Mouse (Mus musculus): ENCODE results near the gene Plekhh3.
A peak's percentile ranks its signal among the peaks of the same experiment; 100 is the strongest.

Gene Plekhh3

DNA sequence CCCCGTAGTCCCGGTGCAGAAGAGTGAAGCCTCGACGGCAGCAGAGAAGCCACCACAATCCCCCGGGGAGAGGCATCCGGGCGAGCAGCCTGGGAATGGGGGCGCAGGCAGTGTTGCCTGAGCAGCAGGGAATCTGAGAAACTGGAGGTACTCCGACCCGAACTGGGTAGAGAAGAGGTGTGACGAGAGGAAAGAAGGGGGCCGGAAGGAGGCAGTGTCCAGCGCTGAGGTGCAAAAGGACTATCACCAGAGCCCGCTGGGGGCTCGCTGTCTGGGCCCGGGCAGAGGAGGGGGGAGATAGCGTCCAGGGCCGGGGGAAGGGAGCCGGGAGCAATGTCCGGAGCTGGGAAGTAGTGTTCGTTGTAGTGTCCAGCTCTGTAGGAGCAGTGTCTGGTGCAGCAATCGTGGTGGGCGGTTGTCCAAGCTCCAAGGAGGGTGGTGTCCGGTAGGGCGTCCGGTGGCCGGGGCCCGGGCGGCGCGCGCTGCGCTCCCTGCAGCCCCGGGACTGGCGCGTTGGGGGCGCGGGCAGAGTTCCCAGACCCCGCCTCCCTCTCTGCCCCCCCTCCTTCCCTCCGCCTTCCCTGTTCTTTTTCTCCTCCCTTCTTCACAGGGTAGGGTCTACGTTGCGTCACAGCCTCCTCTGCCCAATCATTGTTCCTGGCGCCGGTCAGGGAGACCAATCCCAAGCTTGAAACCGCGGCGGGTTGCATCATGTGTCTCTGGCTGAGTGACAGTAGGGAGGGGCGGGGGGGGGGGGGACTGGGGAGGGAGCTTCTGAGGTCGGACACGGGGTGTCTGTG is at the start of gene Plekhh3:
Plekhh3 (minus strand) TSS at position 541 of the 800 bp plus-strand sequence.
- DNase-seq (ENCODE audit: low read depth): peak; percentile 98

DNA sequence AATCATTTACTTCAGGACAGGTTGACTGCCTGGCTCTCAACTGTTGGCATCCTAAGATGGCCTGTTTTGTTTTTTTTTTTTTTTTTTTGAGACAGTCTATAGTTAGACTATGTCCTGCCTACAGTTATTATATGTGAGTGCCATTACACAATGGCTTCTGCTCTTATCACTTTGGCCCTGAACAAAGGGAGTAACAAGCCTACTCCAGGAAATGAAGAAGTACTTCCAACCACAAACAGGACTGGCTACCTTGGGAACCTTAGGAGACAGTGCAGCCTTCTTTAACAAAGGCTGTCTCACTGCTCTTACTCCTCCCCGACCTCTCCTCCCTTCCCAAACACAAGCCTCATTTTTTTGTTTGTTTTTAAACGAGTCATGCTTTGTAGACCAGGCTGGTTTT is 49.7 kb upstream of the Plekhh3 start:
- DNase-seq (ENCODE audit: low read depth): no peak

DNA sequence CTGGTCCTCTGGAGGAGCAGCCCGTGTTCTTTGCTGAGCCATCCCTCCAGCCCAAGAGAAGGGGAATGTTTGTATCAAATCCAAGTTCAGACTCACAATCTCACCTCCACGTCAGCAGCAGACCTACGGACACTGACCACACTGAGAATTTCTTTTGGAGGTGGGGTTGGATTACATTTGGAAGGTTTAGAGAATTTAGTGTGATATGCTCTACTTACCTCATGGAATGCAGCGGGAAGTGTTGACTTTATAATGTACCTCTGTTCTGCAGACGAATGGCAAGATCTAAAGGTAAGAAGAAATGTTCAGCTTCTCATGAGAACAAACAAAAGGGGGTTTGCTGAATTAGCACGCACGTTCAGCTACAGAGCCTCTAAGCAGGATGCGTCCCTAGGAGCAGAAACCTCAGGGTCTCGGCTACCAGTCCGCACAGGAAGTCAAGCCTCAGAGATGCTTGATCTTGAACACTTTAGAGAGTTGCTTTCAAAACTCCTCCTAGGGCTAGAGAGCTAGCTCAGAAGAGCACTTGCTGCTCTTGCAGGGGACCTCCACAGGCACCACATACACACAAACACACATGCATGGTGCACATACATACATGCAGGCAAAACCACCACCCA is 47.4 kb upstream of the Plekhh3 start:
- no peak for DNase-seq (ENCODE audit: low read depth)

DNA sequence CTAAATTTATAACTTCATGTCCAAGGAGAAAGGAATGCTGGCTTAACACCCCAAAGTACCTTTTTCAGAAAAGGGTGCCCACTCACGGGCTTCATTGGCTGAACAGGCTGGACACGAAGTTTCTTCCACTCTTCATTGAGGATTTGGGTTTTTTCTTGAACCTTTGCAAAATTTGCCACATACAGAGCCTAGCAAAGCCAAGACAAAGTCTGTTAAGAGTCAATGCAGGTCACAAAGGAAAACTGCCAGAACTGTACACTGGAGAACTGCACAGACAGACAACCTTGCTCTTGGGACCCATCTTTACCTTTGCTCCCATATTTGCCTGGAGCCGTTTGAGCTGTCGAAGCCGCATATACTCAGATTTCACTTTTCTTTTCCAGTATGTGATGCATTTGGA is 45.8 kb upstream of the Plekhh3 start:
- no peak for DNase-seq (ENCODE audit: low read depth)

DNA sequence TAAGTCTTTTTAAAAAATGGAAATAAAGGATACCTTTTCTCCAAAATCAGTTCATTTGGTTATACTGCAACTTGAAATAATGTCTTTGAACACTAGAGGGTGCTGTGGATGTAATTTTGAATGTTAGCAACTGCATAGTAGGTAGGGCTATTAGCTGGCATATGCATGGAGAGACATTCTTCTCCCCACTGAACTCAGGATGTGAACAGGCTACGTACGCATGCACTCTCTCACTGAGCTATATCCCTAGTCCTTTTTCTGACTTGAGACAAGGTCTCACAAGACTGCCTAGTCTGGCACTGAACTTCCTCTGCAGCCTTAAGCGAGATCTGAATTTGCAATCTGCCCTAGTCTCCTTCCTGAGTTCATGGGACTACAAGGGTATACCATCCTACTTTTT is 40.8 kb upstream of the Plekhh3 start:
- DNase-seq (ENCODE audit: low read depth): peak; percentile 93

DNA sequence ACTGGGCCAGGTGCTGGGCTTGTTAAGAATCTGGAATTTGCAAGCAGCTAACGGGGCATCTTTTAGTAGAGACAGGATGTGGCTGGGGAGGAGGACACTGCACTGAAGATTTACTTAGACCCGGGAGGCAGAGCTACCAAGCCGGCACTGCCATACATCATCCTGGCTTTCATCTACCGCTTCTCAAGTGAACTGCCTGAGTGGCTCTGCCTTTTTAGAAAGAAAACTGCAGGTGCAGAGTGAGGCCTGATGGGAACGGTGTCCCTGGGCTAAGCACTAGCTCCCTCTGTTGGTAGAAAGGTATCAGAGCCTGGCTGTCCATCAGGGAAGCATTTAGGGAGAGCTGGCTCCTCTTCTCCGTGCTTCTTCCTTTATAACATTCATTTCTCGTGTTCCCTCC is 29.8 kb upstream of the Plekhh3 start:
- peak; percentile 71 for DNase-seq (ENCODE audit: low read depth)

DNA sequence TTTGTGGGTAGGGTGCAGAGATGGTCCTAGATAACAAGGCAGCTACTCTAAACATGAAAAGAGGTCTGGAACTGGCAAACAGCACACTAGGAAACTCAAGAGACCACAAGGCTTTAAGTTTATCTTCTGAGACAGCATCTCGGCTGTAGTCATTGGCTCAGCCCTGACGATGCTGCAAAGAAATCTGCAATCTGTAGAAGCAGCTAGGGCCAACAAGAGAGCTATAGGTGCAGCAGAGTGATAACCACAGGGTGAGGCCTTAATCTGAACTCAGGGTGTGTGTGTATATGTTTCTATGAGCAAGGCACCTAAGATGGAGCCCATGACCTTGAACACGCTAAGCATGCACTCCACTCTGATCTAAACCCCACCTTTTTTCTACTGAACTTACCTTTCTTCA is 28.4 kb upstream of the Plekhh3 start:
- DNase-seq (ENCODE audit: low read depth): no peak

DNA sequence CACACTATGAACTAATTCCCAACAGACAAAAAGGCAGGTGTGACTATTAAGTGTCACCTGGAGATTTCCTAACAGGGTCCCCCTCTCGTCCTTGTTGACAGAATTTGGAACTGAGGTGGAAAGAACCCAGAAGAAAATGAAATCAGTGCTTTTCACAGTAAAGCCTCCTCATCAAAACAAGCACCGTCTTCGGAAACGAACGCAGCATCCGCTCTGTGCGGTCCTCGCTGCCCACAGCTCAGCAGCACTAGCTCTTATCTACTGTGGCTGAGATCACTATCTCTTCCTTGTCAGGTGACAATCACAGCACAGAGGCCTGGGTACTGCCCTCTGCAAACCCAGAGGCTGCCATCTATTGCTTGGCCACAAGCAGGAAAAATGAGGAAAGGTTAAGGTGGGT is 25.0 kb upstream of the Plekhh3 start:
- DNase-seq (ENCODE audit: low read depth): no peak

DNA sequence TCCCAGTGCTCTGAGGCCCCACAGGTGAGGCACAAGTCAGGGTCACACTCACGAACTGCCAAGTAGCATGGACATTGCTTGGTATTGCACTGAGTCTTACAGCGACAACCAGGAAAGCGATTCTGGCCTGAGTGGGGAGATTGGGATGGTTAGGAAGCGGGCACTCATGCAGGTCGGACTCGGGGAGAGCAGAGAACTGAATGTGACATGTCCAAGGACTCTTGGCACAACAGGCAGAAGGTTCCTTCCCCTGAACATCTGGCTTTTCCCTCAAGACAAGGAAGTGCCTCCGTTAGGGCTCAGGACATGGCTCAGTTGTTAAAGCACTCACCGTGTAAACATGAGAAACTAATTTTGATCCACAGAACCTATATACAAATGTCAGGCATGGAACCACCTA is 24.4 kb upstream of the Plekhh3 start:
- no peak for DNase-seq (ENCODE audit: low read depth)

DNA sequence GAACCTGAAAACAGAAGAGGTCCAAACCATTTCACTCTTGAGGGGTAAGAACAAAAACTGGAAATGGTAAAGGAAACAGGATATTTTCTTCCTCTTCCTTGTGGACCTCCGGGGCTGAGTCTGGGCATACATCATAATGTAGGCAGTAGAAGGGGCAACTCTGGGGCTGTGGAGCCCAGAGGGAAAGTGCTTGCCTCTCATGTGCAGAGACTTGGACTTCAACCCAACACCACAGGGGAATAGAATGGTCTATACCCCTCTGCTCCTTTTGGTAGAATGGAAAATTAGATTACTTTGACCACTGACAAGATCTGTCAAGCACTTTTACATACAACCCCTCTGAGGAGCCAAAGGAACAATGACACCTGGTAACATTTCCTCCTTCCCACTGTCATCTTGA is 23.9 kb upstream of the Plekhh3 start:
- no peak for DNase-seq (ENCODE audit: low read depth)

DNA sequence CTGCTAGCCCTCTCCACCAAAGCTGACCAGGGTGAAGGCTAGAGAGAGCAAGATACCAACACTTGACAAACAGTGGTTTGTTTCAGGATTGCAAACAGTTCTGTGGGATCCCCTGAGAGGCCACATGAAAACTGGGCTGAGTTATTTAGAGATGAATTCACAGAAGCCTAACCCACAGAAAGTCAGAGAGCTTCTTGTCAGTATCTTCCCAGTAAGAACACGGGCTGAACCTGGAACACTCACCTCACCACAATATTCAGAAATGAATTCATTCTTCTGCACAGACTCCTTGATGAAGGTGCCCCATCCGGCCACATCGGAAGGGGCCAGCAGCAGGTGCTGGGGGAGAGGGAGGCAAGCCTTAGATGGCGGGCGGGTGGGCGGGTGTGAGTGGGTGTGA is 23.5 kb upstream of the Plekhh3 start:
- DNase-seq (ENCODE audit: low read depth): no peak

DNA sequence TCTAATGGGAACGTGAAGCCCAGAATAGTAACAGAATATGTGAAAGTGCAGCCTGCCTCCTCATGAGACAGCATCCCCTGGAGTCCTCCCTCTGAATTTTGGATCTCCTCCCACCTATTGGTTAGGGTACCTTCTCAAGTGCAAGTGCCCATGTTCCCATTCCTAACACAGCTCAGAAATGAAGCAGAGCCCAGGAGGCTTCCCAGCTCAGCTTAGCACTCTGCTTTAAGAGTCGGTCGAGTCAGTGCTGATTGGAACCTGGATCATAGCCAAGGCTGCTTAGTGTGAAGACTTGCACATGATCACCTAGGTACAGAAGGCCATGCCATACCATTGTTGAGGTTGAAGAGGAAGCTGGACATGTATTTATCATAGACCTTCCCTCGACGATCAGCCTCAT is 23.0 kb upstream of the Plekhh3 start:
- DNase-seq (ENCODE audit: low read depth): peak; percentile 41

DNA sequence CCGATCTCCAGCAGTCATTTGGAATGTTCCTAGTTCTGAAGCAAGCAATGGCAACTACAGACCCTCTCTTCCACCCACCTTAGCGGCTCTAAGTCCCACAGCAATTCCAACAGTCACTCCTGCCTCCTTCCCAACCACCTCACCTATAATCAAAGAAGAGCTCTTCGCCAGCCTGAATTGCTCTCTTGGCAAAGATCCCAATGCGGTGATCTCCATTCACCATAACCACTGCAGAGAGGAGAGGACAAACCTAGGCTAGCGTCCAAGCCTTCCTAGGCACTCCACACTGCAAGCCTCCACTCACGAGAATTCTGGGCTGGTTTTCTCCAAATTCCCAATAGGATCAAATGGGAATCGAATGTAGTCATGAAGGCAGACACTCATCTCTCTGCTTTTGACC is 21.9 kb upstream of the Plekhh3 start:
- no peak for DNase-seq (ENCODE audit: low read depth)

DNA sequence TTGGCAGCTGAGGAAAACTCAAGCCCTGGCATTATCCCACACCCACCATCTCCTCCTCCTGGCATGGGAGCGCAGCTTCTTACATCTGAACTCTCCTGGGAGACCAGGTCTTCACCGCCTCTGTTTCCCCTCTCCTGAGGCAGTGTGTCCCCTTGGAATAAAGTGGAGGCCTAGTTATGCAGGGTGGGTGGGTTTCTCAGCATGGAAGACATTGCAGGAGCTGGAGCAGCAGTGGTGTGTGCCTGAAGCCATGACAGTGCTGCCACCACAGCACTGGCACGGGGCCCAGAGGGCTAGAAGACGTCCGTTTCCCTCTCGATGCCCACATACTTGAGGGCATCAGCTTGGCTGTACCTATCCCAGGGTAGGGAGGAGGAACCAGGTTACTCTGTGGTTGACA is 21.5 kb upstream of the Plekhh3 start:
- no peak for DNase-seq (ENCODE audit: low read depth)

DNA sequence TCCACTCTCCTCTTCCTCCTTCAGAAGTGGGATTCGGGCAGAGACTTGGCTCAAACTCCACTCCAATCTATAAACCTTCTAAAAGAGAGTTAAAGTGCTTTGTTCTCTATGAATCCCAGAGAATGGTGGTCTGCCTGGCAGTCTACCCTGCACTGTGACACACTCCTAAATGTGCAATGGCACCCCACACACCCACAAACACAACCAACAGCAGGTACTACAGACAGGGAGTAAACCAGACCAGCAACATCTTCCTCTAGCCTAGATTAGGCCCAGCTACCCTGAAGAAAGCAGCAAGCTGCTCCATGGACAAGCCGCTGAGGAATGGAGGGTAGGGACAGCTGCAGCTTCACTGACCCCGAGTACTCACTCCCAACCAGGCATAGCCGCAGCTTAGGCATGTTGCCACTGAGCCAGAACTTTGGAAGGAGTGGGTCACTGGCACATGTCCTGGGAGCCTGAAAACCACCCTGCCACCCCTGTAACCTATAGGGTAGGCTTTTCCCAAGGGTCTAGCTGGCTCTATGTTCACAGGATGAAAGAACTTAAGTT is 20.8 kb upstream of the Plekhh3 start:
- no peak for DNase-seq (ENCODE audit: low read depth)

DNA sequence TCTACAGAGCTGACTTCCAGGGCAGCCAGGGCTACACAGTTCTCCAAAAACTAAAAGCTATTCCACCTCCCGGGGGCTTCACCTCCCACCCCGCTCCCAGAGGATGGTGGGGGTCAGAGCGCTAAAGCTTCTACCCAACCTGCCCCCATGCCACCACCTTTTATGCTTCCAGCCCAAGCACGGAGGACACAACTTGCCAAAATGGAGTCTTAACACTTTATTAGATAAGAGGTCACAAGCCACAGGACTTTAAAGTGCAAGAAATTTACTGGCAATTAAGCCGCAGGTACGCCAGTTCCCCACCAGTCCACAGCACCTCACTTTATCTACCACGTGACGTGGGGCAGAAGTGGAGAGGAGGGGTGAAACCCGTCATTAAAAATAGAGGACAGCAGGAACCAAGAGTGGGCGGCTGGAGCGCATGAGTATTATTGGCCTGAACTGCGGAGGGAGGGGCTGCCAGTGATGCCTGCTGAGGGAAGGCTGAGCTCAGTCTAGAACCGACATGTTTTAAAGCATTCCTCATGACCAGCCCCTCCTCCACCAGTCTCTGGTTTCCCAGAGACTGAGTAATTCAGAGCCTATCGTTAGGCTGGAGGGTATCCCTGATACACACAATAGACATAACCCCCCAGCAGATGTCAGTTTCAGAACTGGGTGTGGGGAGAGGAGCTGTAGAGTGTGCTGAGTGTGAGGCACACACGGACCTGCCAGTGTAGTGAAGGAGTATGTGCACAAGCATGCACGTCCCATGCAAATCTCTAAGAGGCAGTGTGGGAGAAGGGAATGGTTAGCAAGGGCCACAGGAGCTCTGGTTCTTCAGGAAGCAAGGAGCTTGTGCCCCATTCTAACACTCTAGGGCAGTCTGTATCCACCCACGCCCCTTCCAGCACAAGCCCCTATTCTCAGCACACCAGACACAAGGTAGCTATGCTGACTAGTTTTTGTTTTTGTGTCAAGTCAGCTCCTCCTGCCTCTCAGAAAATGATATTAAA is 20.1 kb upstream of the Plekhh3 start:
- no peak for DNase-seq (ENCODE audit: low read depth)

DNA sequence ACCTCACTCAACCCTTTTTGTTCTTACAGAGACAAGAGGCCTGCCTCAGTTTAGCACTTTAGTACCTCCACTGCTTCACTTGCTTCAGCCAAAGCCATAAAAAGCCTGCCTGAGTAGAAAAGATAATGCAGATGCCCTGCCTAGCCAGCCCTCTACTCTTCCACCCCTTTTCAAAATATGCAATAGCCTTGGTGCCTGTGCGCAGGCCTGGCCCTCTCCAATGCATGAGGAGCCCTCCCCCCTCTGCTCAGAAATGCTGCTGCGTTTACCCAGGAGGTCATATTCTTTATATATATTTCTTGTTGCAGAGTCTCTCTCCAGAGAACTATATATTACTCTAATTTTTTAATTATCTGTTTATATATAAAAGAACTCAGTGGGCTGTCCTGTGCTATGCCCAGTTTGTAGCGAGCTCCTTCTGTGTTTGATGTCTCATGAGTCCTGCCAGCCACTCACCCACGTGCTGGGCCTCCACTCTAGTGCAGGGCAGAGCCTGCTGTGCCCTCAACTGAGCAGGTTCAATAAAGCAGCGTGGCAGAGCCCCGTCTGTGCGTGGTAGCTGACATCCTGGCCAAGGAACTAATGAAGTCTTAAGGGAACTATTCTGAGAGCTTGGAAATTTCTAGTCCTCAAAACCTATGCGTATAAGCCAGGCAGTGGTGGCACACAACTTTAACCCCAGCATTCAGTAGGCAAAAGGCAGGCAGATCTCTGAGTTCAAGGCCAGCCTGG is 19.2 kb upstream of the Plekhh3 start:
- DNase-seq (ENCODE audit: low read depth): no peak

DNA sequence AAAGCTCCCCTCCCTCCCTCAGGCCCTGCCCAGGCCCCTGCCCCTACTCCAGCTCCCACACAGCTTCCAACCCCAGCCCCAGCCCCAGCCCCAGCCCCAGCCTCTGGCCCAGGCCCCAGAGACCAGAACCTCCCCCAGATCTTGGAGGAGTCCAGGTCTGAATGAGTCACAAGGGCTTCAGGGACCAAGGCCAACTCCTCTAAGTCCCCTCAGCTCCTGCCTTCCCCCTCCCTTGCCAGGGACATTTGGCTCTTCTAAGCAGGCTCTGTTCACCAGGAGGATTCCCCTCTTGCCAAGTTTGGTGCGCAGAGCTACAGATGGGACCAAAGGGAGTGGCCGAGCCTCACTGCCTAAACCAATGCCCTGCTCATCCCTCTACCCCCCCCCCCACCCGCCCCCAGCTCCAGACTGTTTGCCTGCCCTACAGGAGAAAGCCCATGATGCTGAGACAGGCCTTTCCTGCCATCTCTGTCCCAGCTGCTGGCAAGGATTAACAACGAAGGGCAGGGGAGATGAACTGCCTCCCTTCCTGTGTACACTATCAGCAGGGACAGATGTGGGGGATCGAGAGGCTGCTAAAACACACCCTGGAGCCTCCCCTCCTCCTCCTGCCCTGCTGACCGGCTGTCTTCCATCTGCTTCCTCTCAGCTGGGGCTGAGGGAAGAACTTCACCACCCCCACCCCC is 18.5 kb upstream of the Plekhh3 start:
- peak; percentile 90 for DNase-seq (ENCODE audit: low read depth)

DNA sequence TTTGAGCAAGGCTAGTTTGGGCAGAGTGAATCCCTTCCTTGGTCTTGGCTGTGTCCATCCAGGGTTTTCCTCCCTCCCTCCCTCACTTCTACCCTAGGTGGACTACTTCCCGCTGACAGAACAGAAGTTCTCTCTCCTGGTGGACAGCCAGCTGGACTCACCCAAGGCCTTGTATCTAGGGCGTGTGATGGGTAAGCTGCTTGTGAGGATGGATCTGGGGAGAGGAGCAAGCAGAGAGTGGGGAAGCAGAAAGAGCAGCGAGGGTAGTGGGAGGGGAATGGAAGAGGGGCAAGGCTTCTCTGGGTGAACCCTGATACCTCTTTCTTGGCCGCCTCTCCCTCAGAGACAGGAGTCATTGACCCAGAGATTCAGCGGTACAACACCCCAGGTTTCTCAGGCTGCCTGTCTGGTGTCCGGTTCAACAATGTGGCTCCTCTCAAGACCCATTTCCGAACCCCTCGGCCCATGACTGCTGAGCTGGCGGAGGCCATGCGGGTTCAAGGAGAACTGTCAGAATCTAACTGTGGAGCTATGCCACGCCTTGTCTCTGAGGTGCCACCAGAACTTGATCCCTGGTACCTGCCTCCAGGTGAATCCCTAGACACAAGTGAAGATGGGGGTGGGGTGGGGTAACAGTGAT is 17.1 kb upstream of the Plekhh3 start:
- DNase-seq (ENCODE audit: low read depth): no peak

DNA sequence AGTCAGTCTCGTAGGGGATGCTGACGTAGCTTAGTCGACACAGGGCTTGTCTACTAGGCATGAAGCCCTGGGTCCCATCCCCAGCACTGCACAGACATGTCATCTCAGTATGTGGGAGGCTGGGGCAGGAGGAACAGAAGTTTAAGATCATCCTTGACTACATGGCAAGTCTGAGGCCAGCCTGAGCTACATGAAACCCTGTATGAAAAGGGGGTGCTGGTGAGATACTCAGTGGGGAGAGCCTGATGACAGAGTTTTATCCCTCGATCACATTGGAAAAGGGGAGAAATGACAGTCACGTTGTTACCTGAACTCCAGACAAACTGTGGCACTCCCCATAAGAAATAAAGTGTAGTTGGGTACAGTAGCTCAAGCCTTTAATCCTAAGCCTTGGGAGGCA is 16.4 kb upstream of the Plekhh3 start:
- no peak for DNase-seq (ENCODE audit: low read depth)
